Mouse (Mus musculus): ENCODE measurements at regions not wholly inside any gene's neighbourhood (a gene's known extent, or its start where the extent isn't known, plus 50 kb on each side); places are given as distances from the start of the nearest gene placed in this dataset.
A peak's percentile ranks its signal among the peaks of the same experiment; 100 is the strongest.

GRCm38 (mm10) chr2:61453490-61454281, 124.7 kb upstream of the Tank start:
- peak; percentile 59 for DNase-seq (ENCODE audit: extremely low spot score, low spot score)

GRCm38 (mm10) chr2:61452581-61452980, 125.8 kb upstream of the Tank start:
- DNase-seq (ENCODE audit: extremely low spot score, low spot score): no peak

GRCm38 (mm10) chr2:61450731-61451130, 127.7 kb upstream of the Tank start:
- DNase-seq (ENCODE audit: extremely low spot score, low spot score): no peak

- no peak for DNase-seq (ENCODE audit: extremely low spot score, low spot score)
Measured at GRCm38 (mm10) chr2:61436591-61436990, 141.8 kb upstream of the Tank start.

- no peak for DNase-seq (ENCODE audit: extremely low spot score, low spot score)
Measured at GRCm38 (mm10) chr2:61407881-61408280, 170.5 kb upstream of the Tank start.

- DNase-seq (ENCODE audit: extremely low spot score, low spot score): no peak
Measured at GRCm38 (mm10) chr2:61406104-61406751, 172.2 kb upstream of the Tank start.

GRCm38 (mm10) chr2:61405261-61405660, 173.1 kb upstream of the Tank start:
- no peak for DNase-seq (ENCODE audit: extremely low spot score, low spot score)

GRCm38 (mm10) chr2:61402588-61403487, 175.5 kb upstream of the Tank start:
- no peak for DNase-seq (ENCODE audit: extremely low spot score, low spot score)

- DNase-seq (ENCODE audit: extremely low spot score, low spot score): peak; percentile 70
Measured at GRCm38 (mm10) chr2:61401636-61402587, 176.5 kb upstream of the Tank start.

- no peak for DNase-seq (ENCODE audit: extremely low spot score, low spot score)
Measured at GRCm38 (mm10) chr2:61398633-61399032, 179.8 kb upstream of the Tank start.

- DNase-seq (ENCODE audit: extremely low spot score, low spot score): no peak
Measured at GRCm38 (mm10) chr2:61389622-61390021, 188.8 kb upstream of the Tank start.

- no peak for DNase-seq (ENCODE audit: extremely low spot score, low spot score)
Measured at GRCm38 (mm10) chr2:61389207-61389606, 189.2 kb upstream of the Tank start.

GRCm38 (mm10) chr2:61387561-61387960, 190.8 kb upstream of the Tank start:
- DNase-seq (ENCODE audit: extremely low spot score, low spot score): no peak

GRCm38 (mm10) chr2:61386966-61387365, 191.4 kb upstream of the Tank start:
- DNase-seq (ENCODE audit: extremely low spot score, low spot score): no peak

- no peak for DNase-seq (ENCODE audit: extremely low spot score, low spot score)
Measured at GRCm38 (mm10) chr2:61384467-61384866, 193.9 kb upstream of the Tank start.

- DNase-seq (ENCODE audit: extremely low spot score, low spot score): no peak
Measured at GRCm38 (mm10) chr2:61383744-61384295, 194.6 kb upstream of the Tank start.

GRCm38 (mm10) chr2:61379076-61379475, 199.3 kb upstream of the Tank start:
- DNase-seq (ENCODE audit: extremely low spot score, low spot score): no peak

- DNase-seq (ENCODE audit: extremely low spot score, low spot score): no peak
Measured at GRCm38 (mm10) chr2:61378297-61378696, 200.1 kb upstream of the Tank start.

- no peak for DNase-seq (ENCODE audit: extremely low spot score, low spot score)
Measured at GRCm38 (mm10) chr2:61377756-61378155, 200.6 kb upstream of the Tank start.

GRCm38 (mm10) chr2:61362606-61363005, 215.8 kb upstream of the Tank start:
- no peak for DNase-seq (ENCODE audit: extremely low spot score, low spot score)

Measured in neural tube, embryonic 10.5 days (tissue).